Mouse (Mus musculus) kidney, postnatal 36 days (tissue): ENCODE data around the gene Grm3.

Experiments
- DNase-seq, 2 experiments: peaks; one replicate each; pipeline ENCODE4 v3.0.0; 2021 to 2022; ENCODE audit warnings: mixed read lengths in 2 of 2

Grm3 gene

GRCm38 (mm10) chr5:9724956-9725600 is at the start of gene Grm3:
Grm3 (minus strand) TSS chr5:9725170.
- peak in 1 of 2 experiments; percentile 2 for DNase-seq

- no peak for DNase-seq
Observed at GRCm38 (mm10) chr5:9755751-9756150, 30.8 kb upstream of the Grm3 start.

DNA sequence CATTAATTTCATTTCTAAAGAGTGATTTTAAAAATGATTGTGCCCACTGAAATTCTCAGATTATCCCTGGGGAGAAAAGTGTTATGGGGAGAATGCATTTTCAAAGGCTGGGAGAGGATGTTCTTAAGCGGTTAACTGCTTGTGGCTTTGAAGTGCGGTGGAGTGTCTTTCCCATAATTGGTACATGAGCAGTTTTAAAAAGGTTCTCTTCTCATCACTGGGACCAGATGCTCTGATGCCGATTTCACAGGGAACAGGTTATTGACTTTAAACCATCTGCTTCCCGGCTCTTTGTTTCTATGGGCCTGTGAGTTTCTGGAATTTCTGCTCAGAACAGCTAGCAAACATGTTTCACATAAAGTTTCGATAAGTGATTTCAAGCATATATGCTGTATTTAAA is 23.2 kb upstream of the Grm3 start:
- no peak for DNase-seq

GRCm38 (mm10) chr5:9744120-9744519 is 19.1 kb upstream of the Grm3 start:
- DNase-seq: no peak

DNA sequence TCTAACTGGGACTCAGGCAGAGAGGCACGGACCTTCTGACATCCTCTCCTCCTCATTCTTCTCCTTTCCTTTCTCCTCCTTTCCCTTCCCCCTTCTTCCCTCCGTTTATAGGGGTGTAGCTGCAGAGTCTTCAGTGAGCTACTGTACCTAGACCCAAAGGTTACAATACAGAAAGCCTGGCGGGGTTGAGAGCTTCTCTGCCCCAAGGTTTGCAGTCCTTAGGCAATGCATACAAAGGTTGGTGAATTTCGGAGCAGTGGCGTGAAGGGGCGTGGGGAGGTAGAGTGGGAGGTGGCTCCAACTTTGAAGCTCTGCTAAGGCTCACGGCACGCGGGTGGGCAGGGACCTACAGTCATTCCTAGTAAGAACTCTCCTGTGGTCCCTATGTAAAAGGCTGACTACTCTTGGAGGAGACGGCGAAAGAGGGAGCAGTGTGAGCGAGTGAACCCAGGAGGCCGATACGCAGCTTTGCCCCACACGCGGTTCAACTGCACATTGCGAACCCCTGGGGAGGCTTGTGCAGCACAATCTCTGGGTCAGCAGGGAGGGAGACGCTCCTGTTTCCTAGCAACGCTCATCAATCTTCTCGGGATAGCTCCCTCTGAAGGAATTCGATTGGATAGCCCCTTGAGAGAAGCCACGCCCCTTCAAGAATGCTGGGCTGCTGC is 765 bp upstream of the Grm3 start:
- peak; percentile 0 to 1 for DNase-seq

DNA sequence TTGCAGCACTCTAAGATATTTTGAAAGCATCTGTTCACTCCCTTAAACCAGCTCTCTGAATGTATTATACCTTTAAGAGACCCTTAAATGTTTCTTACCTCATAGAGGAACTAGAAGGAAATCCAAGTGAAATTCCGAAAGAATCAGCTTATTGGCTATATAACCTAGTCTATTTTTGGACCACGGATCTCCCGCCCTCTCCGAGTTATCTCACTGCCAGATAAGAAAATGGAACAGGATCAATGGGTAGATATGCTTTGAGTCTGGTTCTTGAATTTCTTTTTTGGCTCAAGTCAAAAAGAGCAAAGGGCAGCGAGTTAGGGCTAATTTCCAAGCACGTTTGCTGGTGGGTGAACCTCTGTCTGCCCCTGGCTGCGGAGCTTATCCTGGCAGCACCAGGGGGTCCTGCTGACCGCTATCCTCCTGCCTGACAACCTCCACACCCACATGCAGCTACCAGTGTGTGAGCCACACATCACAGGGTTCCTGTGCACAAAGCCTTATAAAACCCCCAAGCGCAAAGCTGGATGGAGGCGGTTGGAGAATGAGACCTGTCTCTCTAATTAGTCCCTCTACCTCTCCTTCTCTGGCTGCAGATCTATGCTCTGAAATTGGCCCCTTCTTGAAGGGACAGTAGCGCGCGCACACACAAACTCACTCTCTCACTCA is 549 bp downstream of the Grm3 start:
- no peak for DNase-seq

- DNase-seq: no peak
Observed at GRCm38 (mm10) chr5:9721136-9721535, 3.8 kb downstream of the Grm3 start.

DNA sequence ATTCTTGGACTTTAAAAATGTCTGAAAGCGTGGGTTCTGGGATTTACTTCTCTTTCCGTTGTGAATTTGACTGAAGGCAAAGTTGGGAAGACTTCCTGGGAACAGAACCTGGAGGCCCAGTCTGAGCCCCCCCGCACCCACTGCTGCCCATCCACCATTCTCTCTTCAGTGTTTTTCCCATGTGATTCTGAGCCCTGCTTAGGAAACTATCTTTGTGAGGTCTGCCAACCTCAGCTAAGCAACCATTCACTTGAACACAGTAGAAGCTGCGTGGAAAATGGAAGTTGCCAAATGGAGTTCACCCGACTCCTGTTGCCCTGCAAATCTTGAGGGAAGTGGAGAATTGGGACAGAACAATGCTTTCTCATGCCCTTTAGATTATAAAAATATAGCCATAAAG is 8.7 kb downstream of the Grm3 start:
- no peak for DNase-seq

DNA sequence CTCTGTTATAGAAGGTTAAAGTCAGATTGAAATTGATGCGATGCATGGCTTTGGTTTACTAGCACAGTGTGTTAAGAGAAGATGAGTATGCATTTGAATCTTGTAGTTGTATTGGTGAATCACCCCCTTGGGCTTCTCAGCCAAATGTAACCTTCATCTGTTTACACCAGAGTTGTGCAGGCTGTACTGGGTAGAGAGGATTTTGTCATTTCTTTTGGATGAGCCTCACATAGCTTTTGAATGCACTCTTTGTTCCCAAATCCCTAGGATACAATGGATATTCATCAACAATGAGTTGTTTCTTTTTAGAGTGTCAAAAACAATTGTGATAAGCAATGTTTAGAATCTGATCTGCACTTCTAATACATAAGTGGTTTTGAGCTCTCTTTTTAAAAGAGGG is 17.9 kb downstream of the Grm3 start:
- no peak for DNase-seq

DNA sequence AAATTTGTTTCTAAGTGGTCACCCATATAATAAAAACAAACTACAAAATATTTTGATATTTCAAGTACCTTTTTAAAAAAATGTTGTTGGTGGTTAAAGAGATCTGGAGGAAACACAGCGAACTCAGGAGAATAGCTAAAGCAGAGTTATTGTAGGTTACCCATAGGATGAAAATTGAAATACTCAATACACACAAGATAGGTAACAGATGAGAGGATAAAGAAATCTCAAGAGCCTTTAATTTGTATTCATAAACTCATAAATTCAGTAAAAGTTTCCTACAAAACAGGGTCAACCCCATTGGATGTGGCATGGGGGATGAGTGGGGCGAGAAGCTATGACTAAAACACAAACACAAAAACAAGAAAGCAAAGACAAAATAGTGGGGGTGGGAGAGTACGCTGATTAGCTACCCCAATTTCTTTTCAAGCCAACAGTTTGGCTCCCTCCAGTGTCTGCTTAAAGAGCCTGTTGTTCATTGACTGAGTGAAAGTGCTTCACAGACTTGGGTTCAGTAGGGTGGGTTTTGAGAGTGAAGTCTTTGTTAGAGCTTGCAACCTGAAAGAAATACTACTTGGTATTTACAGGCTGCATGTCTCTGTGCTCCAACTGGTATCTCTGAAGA is 21.5 kb downstream of the Grm3 start:
- DNase-seq: no peak

GRCm38 (mm10) chr5:9702656-9703384 is 22.1 kb downstream of the Grm3 start:
- no peak for DNase-seq

DNA sequence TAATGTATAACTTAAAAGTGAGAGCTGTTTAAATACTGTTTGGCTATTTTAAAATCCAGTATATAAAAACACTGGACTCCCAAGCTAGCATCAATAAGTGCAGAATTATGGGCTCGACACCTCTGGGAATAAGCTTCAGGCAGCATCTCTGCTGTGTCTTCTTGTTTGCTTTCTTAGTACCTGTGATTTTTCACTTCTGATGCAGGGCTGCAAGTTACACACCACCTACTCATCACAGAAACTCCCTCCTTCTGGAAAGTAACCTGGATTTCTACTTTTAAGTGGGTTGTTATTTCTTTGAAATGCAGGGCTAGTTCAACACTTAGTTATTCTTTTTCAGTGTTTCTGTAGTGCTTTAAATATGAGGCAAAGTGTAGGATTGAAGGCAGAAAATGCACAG is 32.6 kb downstream of the Grm3 start:
- DNase-seq: no peak

GRCm38 (mm10) chr5:9690599-9691242 is 34.2 kb downstream of the Grm3 start:
- DNase-seq: no peak

DNA sequence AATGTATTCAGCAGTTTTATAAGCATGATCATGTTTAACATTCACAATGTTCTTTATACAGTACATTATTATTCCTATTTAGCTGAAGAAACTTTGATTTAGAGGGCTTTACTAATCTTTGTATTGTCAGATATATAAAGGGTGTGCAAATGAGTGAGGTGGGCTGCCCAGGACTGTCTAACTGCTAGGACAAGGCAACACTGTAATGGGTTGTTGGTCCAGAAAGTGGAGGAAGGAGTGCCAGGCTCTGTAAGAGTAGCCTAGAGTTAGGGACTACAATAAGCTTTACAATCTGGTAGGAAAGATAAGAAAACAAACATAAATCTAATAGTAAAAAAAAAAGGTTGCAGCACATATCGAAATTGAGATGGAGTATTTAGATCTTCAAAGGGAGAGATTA is 34.8 kb downstream of the Grm3 start:
- no peak for DNase-seq

DNA sequence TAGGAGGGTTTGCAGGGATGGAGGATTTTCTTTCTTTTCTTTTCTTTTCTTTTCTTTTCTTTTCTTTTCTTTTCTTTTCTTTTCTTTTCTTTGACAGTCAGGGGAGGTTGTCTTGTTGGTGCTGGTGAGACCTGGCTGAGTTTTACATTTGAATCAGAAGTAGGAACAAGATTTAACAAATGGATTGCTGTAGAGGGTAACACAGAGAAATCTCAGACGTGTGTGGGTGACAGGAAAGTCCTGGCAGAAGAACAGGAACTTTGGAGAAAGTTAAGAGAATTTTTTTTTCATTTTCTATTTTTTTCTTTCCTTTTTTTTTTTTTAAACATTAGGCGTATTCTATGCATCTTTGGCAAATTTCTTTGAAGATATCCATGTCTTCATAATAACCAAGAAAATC is 41.8 kb downstream of the Grm3 start:
- DNase-seq: no peak

GRCm38 (mm10) chr5:9669002-9669401 is 56.0 kb downstream of the Grm3 start:
- no peak for DNase-seq

DNA sequence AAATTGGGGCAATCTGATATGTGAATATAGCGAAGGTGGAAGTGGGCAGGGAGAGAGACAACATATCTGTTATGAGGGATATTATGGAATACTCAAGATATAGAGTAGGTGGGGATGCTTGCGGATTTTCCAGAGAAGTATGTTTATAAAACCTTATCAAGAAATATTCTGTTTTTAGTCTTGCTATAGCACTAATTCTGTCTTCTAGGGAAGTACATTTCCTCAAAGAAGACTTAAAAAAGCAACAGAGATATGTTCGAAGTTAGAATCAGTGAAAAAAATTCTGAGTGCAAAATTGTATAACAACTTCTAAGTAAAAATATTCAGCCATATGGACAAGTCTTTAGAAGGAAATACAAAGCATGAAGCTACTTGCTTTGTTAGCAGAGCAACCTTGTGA is 61.6 kb downstream of the Grm3 start:
- no peak for DNase-seq

- no peak for DNase-seq
Observed at GRCm38 (mm10) chr5:9661870-9662589, 62.9 kb downstream of the Grm3 start.

DNA sequence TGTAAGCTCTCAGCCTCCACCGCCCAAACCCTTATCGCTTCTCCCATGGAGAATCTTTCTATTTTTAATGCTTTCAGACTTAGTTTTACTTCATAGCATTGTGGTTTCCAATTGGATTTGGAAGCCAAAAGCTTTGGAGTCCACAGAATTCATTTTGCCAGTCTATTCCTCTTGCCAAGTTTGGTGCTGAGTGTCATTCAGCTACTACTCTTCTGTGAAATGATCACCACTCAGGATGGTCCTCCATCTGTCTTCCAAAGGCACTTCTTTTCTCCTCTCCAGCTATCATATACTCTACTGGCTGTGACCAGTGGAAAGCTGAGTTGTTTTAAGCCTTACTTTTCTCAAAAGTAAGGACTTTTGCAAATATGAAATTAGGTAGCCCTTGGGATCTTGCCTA is 86.4 kb downstream of the Grm3 start:
- DNase-seq: no peak

DNA sequence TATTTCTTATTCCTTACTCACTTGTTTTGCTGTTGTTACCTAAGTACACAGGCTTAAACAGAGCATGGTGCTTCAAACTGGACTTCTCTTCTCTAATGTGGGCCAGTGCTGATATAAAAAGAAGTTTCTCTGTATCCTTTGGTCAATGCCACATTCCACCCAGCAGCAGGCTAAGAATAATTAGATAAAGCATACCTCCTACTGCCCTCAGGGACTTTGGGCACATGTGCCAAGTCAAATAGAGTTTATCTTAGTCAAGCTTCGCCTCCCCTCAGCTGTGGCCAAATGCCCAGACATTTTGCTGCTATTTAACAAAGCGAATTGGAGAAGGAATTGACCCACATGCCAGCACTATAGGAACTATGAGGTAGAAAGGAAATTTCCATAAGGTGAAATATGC is 97.8 kb downstream of the Grm3 start:
- peak; percentile 49 to 52 for DNase-seq

DNA sequence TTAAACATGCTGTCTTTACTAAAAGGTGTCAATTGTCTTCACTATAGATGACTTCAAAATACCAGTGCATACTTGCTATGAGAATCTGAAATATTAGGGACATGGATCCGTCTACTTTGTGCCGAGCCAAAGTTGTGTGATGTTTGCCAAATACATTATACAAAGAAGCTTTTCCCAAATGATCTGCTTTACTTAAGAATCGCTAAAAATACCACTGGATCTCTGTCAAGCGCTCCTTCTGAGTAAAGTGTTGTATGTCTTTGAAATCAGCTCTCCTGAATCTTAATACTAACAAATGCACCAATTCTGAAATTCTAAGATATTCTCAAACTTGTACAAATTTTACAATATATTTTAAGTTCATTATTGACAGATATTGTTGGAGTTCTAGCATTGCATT is 100.6 kb downstream of the Grm3 start:
- no peak for DNase-seq

- DNase-seq: peak in 1 of 2 experiments; percentile 1
Observed at GRCm38 (mm10) chr5:9623095-9623459, 101.9 kb downstream of the Grm3 start.
